Mouse (Mus musculus): ENCODE measurements at regions not wholly inside any gene's neighbourhood (a gene's known extent, or its start where the extent isn't known, plus 50 kb on each side); places are given as distances from the start of the nearest gene placed in this dataset.

DNA sequence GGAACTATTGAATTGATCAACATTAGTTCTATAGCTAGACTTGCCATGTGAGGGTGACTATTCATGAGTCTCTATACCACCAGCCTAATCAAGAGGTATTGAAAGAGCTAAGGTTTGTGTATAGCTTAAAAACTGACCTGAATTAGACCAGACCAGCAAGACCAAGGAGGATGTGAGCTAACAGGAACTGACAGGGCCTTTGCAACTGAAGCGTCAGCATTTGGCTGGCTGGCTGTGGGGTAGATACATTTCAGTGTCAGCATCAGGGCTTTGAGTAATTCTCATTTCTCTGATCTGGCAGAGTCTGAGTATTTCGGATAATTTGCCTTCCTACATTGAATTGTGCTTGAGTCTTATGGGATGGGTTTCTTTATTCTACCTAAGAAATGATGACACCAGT lies 152.8 kb upstream of the Zeb2 start:
- Histone ChIP-seq H3K9me3 (replicated peaks; ENCODE audit: control insufficient read depth, low read length, poor library complexity, severe bottlenecking) (no peaks in the 10 kb centered on the region), H3K27ac (ENCODE audit: low read length) (no peak overlapping the region), H3K27me3 (ENCODE audit: control insufficient read depth, insufficient read depth, low read depth, low read length) (no peaks in the 10 kb centered on the region), H3K4me2 (ENCODE audit: low read length) (no peak overlapping the region), H3K9ac (ENCODE audit: low read depth, low read length) (no peak overlapping the region), H3K4me1 (ENCODE audit: control insufficient read depth, insufficient read depth, low read length) (no peaks in the 10 kb centered on the region), H3K4me3 (ENCODE audit: low read depth, low read length) (no peak overlapping the region), H3K36me3 (ENCODE audit: control insufficient read depth, insufficient read depth, low read length) (no peaks in the 10 kb centered on the region)
- ATAC-seq: no peak
- 75% methylated on average over 2 of the region's 2 CpGs for WGBS

- ATAC-seq: no peak
- no peak overlapping the region for H3K4me3 ChIP-seq (ENCODE audit: low read depth, low read length)
These were observed 148.6 kb upstream of the Zeb2 start for GRCm38 (mm10) chr2:45265819-45266218.

DNA sequence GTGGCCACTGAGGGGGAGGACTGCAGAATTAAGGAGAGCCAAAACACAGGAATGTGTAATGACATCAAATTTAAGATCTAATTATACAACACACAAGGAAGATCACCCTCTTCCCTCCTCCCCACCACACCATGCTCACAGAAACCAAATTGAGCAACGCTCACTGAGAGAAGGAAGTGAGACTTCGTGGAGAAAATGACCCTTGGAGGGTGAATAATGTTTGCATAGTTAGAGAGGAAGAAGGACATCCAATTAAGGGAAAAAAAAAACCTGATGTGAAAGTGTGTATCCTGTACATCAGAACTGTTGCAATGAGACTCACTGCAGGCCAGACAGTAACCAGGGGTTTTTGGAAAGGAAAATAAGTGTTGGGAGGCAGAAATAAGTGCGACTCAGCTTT lies 144.8 kb upstream of the Zeb2 start:
- 88% methylated on average over 3 of the region's 3 CpGs for WGBS
- Histone ChIP-seq H3K9ac (ENCODE audit: low read depth, low read length) (no peak overlapping the region), H3K4me1 (ENCODE audit: control insufficient read depth, insufficient read depth, low read length) (no peaks in the 10 kb centered on the region), H3K36me3 (ENCODE audit: control insufficient read depth, insufficient read depth, low read length) (no peaks in the 10 kb centered on the region), H3K4me2 (ENCODE audit: low read length) (no peak overlapping the region), H3K27ac (ENCODE audit: low read length) (no peak overlapping the region), H3K9me3 (replicated peaks; ENCODE audit: control insufficient read depth, low read length, poor library complexity, severe bottlenecking) (no peaks in the 10 kb centered on the region), H3K27me3 (ENCODE audit: control insufficient read depth, insufficient read depth, low read depth, low read length) (no peaks in the 10 kb centered on the region), H3K4me3 (ENCODE audit: low read depth, low read length) (no peak overlapping the region)
- ATAC-seq: no peak

More at GRCm38 (mm10) chr2:45265819-45266218, 148.6 kb upstream of the Zeb2 start:
- WGBS: 39% methylated on average over 2 of the region's 2 CpGs
- H3K9me3 ChIP-seq (replicated peaks; ENCODE audit: control insufficient read depth, low read length, poor library complexity, severe bottlenecking): no peaks in the 10 kb centered on the region
- H3K27me3 ChIP-seq (ENCODE audit: control insufficient read depth, insufficient read depth, low read depth, low read length): no peaks in the 10 kb centered on the region
- no peaks in the 10 kb centered on the region for H3K4me1 ChIP-seq (ENCODE audit: control insufficient read depth, insufficient read depth, low read length)
- no peak overlapping the region for H3K4me2 ChIP-seq (ENCODE audit: low read length)
- no peak overlapping the region for H3K27ac ChIP-seq (ENCODE audit: low read length)
- H3K36me3 ChIP-seq (ENCODE audit: control insufficient read depth, insufficient read depth, low read length): no peaks in the 10 kb centered on the region
- H3K9ac ChIP-seq (ENCODE audit: low read depth, low read length): no peak overlapping the region

- no peak for ATAC-seq
- Histone ChIP-seq H3K4me1 (ENCODE audit: control insufficient read depth, insufficient read depth, low read length) (no peaks in the 10 kb centered on the region), H3K27me3 (ENCODE audit: control insufficient read depth, insufficient read depth, low read depth, low read length) (no peaks in the 10 kb centered on the region), H3K27ac (ENCODE audit: low read length) (no peak overlapping the region), H3K4me3 (ENCODE audit: low read depth, low read length) (no peak overlapping the region), H3K36me3 (ENCODE audit: control insufficient read depth, insufficient read depth, low read length) (no peaks in the 10 kb centered on the region), H3K9me3 (replicated peaks; ENCODE audit: control insufficient read depth, low read length, poor library complexity, severe bottlenecking) (no peaks in the 10 kb centered on the region), H3K4me2 (ENCODE audit: low read length) (no peak overlapping the region), H3K9ac (ENCODE audit: low read depth, low read length) (no peak overlapping the region)
- WGBS: 72% methylated on average over 3 of the region's 3 CpGs
These were observed 141.7 kb upstream of the Zeb2 start for GRCm38 (mm10) chr2:45258897-45259296.

- H3K27me3 ChIP-seq (ENCODE audit: control insufficient read depth, insufficient read depth, low read depth, low read length): no peaks in the 10 kb centered on the region
- no peaks in the 10 kb centered on the region for H3K36me3 ChIP-seq (ENCODE audit: control insufficient read depth, insufficient read depth, low read length)
- no peaks in the 10 kb centered on the region for H3K4me1 ChIP-seq (ENCODE audit: control insufficient read depth, insufficient read depth, low read length)
- H3K4me2 ChIP-seq (ENCODE audit: low read length): no peak overlapping the region
- H3K9me3 ChIP-seq (replicated peaks; ENCODE audit: control insufficient read depth, low read length, poor library complexity, severe bottlenecking): no peaks in the 10 kb centered on the region
- H3K4me3 ChIP-seq (ENCODE audit: low read depth, low read length): no peak overlapping the region
- no peak overlapping the region for H3K27ac ChIP-seq (ENCODE audit: low read length)
- no peak for ATAC-seq
- H3K9ac ChIP-seq (ENCODE audit: low read depth, low read length): no peak overlapping the region
- WGBS: 53% methylated on average over 5 of the region's 5 CpGs
These were observed 139.2 kb upstream of the Zeb2 start for GRCm38 (mm10) chr2:45256373-45256772.

DNA sequence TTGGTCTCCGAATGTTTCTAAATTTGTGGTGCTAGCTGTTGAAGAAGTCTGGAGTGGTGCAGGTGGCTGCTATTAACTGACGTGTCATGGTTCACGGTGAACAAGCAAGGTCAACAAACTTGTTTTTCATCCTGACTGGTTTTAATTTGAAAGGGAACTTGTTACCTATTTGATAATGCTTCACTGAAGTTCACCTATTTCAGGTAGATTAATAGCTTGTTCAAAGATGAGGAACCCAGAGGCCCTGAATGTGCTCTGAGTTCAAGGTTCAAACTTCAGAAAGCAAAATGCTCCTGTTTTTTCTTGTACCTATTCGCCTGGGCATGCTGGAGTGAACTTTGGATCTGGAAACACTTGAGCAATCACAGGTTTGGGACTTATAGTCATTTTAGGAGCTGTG lies 136.7 kb upstream of the Zeb2 start:
- Histone ChIP-seq H3K36me3 (ENCODE audit: control insufficient read depth, insufficient read depth, low read length) (no peaks in the 10 kb centered on the region), H3K4me3 (ENCODE audit: low read depth, low read length) (no peak overlapping the region), H3K9ac (ENCODE audit: low read depth, low read length) (no peak overlapping the region), H3K27me3 (ENCODE audit: control insufficient read depth, insufficient read depth, low read depth, low read length) (no peaks in the 10 kb centered on the region), H3K4me2 (ENCODE audit: low read length) (no peak overlapping the region), H3K9me3 (replicated peaks; ENCODE audit: control insufficient read depth, low read length, poor library complexity, severe bottlenecking) (no peaks in the 10 kb centered on the region), H3K4me1 (ENCODE audit: control insufficient read depth, insufficient read depth, low read length) (no peaks in the 10 kb centered on the region), H3K27ac (ENCODE audit: low read length) (no peak overlapping the region)
- WGBS: 73% methylated on average over 4 of the region's 4 CpGs
- ATAC-seq: no peak

GRCm38 (mm10) chr2:45252321-45252720 lies 135.1 kb upstream of the Zeb2 start:
- no peaks in the 10 kb centered on the region for H3K36me3 ChIP-seq (ENCODE audit: control insufficient read depth, insufficient read depth, low read length)
- WGBS: 76% methylated on average over 4 of the region's 4 CpGs
- no peak overlapping the region for H3K4me2 ChIP-seq (ENCODE audit: low read length)
- no peaks in the 10 kb centered on the region for H3K4me1 ChIP-seq (ENCODE audit: control insufficient read depth, insufficient read depth, low read length)
- H3K27me3 ChIP-seq (ENCODE audit: control insufficient read depth, insufficient read depth, low read depth, low read length): no peaks in the 10 kb centered on the region
- H3K4me3 ChIP-seq (ENCODE audit: low read depth, low read length): no peak overlapping the region
- H3K9ac ChIP-seq (ENCODE audit: low read depth, low read length): no peak overlapping the region
- no peak for ATAC-seq
- no peaks in the 10 kb centered on the region for H3K9me3 ChIP-seq (replicated peaks; ENCODE audit: control insufficient read depth, low read length, poor library complexity, severe bottlenecking)
- no peak overlapping the region for H3K27ac ChIP-seq (ENCODE audit: low read length)

DNA sequence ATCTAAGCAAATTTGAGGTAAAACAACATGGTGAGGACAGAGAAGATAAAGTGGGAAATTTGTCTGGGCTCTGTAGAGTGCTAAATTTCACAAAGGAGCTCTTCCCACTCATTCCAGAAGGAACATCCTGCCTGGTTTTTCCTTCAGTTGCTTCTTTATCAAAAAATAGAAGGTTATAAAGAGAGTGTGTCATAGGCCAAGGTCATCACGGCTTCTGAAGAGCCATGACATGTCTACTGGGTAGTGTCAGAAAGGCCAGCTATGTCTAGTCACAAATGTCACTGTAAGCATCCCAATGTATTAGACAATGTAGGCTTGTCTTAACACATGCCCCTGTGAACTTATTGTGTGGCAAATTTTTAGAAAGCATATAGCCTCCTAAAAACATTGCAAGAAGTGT lies 132.5 kb upstream of the Zeb2 start:
- no peak overlapping the region for H3K4me2 ChIP-seq (ENCODE audit: low read length)
- no peak overlapping the region for H3K4me3 ChIP-seq (ENCODE audit: low read depth, low read length)
- ATAC-seq: no peak
- no peaks in the 10 kb centered on the region for H3K4me1 ChIP-seq (ENCODE audit: control insufficient read depth, insufficient read depth, low read length)
- H3K27me3 ChIP-seq (ENCODE audit: control insufficient read depth, insufficient read depth, low read depth, low read length): no peaks in the 10 kb centered on the region
- no peak overlapping the region for H3K27ac ChIP-seq (ENCODE audit: low read length)
- WGBS: 94% methylated on average over 1 of the region's 1 CpGs
- H3K9ac ChIP-seq (ENCODE audit: low read depth, low read length): no peak overlapping the region
- no peaks in the 10 kb centered on the region for H3K9me3 ChIP-seq (replicated peaks; ENCODE audit: control insufficient read depth, low read length, poor library complexity, severe bottlenecking)
- H3K36me3 ChIP-seq (ENCODE audit: control insufficient read depth, insufficient read depth, low read length): no peaks in the 10 kb centered on the region

DNA sequence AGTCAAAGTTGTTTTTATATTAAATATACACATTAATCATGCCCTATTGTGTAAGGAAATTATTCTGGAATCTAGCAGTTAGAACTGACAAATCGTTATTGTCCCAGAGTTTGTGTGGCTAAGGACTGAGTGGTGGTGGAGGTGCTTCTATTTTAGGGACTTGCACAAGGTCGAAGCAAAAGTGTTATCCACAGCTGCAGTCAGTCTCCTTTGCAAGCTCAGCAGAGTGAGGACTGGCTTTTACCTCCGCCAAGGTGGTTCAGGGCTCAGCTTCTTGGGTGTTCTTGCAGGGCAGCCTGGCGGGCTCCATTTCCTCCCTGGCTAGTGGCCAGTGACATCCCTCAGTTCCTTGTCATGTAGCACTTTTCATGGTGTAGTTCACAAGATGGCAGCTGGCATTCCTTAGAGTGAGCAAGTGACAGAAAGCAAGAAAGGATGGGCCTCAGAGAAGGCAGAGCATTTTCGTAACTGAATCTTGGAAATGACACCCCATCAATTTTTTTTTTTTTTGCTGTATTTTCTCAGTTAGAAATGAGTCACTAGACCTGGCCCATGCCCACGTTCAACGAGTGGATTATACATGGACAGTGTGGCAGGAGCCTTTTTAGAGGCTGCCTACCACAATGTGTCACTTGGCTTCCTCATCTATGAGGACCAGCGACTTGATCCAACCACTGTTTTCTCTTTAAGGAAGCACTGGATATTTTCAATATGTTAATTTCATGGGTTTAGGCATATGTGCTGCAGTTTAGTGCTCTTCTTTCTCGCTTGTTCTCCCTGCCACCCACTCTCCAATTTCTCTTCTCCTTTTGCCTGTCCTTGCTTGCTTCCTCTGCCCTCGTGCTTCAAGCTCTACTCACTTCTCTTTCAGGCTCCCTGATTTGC lies 129.1 kb upstream of the Zeb2 start:
- Histone ChIP-seq H3K9ac (ENCODE audit: low read depth, low read length) (no peak overlapping the region), H3K9me3 (replicated peaks; ENCODE audit: control insufficient read depth, low read length, poor library complexity, severe bottlenecking) (no peaks in the 10 kb centered on the region), H3K27me3 (ENCODE audit: control insufficient read depth, insufficient read depth, low read depth, low read length) (no peaks in the 10 kb centered on the region), H3K4me3 (ENCODE audit: low read depth, low read length) (no peak overlapping the region), H3K36me3 (ENCODE audit: control insufficient read depth, insufficient read depth, low read length) (no peaks in the 10 kb centered on the region), H3K27ac (ENCODE audit: low read length) (no peak overlapping the region), H3K4me2 (ENCODE audit: low read length) (no peak overlapping the region), H3K4me1 (ENCODE audit: control insufficient read depth, insufficient read depth, low read length) (no peaks in the 10 kb centered on the region)
- no peak for ATAC-seq
- 89% methylated on average over 10 of the region's 10 CpGs for WGBS

All from midbrain, embryonic 16.5 days (tissue).